Mouse (Mus musculus): ENCODE results near the gene Brinp1.

DNA sequence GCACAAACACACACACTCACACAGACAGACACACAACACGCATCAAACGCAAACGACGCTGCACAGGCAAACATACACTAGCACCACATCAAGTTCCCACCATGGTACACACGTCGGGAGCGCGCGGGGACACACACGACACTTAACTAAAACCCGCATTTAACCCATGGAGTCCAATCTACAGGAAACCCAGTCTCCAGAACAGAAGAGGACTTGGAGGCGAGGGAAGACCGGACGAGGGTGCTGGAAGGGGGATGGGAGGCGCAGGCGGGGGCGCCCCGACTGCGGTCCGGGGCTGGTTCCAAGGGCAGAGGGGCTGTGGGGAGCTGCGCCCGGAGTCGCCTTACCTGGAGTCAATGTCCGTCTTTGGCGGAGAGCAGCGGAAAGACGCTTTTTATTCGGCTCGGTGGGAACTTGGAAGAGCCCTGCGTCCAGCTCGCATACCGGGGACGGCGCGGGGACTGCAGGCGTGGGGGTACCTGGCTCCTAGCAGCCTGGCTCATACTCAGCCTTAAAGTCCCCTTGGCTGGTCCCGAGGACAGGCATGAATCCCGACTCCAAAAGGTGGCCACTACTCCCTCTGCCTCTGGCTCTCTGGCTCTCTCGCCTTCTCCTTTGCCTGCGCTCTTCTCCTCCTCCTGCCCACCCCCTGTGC is 403 bp downstream of the Brinp1 start:
- TF ChIP-seq EP300 (IDR thresholded peaks at IDR 0.05; ENCODE audit: low read depth) (no peak), CTCF (IDR thresholded peaks at IDR 0.05; ENCODE audit: low read depth) (no peak)

All from liver, postnatal 0 days (tissue).